Mouse (Mus musculus) cerebellum, adult 9-10 months (tissue): ENCODE measurements around the gene Bmpr1b.
"Not testable (repeated sequence)": the region's sequence is repeated elsewhere in the genome, so short reads cannot be mapped to it uniquely, and the experiment has no call there.

Experiments used
- DNase-seq: peaks from one replicate; pipeline ENCODE4 v3.0.0; 2022

Gene Bmpr1b

GRCm38 (mm10) chr3:142168863-142169521, at the start of gene Bmpr1b:
Gene Bmpr1b, minus strand, starts transcription at chr3:142169425.
- peak; percentile 7 for DNase-seq

DNA sequence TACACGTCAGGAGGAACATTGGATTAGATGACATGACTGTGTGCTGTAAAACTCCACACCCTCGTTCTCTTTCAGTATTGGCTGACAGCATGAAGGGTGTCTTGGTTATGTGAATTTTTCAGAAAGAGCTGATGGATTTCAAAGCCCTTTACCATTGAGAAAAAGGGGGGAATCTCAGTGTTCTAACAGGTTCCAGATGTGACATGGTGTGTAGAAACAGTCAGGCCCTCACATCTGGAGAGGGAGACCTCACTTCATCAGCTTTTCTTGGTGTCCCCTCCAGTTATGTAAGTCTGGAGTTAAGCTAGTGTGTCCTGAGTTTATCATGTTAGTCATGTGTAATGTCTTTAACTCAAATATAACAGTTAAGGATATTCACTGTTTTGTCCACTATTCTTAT, 43.6 kb upstream of the Bmpr1b start:
- no peak for DNase-seq

GRCm38 (mm10) chr3:142212186-142212585, 43.0 kb upstream of the Bmpr1b start:
- no peak for DNase-seq

GRCm38 (mm10) chr3:142209981-142210380, 40.8 kb upstream of the Bmpr1b start:
- no peak for DNase-seq

DNA sequence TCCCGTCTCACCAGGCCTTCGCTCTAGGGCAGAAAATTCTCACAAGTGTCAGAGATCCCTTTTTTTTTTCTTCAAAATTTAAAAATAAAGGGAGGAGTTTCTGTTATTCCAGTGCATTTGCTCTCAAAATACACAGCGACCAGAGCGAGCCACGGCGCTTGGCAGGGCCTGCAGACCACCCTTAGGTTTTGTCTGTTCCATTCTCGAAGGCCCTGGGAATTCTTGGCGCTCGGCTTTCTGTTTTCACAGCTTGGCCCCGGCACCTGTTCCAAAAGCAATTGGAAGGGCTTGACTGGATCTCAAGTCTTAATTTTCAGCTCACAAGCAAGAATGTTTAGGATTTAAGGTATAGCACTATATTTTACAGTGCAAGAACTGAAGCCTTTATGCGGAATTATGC, 39.8 kb upstream of the Bmpr1b start:
- no peak for DNase-seq

- DNase-seq, result no peak
Measured at GRCm38 (mm10) chr3:142207488-142207887, 38.3 kb upstream of the Bmpr1b start.

DNA sequence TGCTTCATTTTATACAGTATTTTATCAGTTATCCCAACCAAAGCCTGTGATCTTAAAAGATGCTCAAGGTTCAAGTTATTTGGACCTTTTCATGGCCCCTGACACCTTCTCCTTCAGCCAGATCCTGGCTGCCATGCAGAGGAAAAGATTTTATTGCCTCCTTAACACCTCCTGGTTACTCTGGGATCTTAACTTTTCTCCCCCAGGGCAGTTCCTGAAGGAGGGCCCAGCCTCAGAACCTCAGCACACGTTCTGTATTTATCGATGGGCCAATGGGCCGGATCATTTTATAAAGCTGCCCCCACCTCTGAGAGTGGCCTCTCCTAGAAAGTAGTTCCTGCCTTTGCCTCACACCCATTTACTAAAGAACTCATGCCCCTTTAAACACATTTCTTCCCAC, 37.1 kb upstream of the Bmpr1b start:
- DNase-seq, result no peak

DNA sequence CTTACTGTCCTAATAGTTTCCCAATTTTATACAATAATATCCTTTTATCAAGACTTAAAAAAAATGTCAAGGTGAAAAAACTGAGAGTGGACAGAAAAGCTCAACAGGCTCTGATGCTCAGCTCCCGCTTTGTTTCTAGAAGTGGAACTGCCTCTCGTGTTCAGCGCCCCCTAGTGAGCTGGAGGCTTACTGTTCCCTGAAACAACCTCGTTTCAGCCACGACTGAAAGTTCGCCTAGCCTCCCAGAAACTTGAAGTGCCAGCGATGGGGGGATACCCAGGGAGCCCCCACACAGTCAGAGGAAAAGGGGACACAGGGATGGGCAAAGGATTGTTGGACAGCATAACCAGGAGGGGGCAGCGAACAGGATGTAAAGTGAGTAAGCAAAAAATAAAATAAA, 26.9 kb upstream of the Bmpr1b start:
- no peak for DNase-seq

DNA sequence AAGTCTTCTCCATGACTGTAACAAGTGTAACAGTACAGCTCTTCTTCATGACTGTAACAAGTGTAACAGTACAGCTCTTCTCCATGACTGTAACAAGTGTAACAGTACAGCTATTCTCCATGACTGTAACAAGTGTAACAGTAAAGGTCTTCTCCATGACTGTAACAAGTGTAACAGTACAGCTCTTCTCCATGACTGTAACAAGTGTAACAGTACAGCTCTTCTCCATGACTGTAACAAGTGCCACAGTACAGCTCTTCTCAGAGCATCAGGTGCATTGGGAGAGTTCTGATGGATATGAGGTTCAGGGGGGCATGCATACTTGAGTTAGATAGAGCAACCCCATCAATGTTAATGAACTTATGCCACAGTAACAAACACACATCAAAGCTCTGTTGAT, 22.4 kb upstream of the Bmpr1b start:
- DNase-seq, result not testable (repeated sequence)

DNA sequence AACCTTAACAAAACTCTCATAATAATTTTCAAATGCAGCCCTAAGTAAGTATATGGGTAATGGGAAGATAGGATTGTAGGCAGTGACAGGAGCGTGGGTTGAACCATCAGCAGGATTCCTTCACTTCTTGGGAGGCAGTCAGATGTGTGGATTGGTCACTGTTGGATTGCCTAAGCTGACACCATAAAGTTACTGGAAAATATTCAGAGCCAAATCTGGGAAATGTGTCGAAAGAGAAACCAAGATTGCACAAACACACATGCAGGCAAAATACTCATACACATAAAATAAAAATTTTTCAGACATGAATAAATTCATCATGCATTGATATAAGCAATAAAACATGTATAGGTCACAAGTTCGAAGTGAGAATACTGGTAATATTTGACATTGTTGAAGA, 17.3 kb upstream of the Bmpr1b start:
- no peak for DNase-seq

GRCm38 (mm10) chr3:142173996-142174395, 4.8 kb upstream of the Bmpr1b start:
- no peak for DNase-seq

DNA sequence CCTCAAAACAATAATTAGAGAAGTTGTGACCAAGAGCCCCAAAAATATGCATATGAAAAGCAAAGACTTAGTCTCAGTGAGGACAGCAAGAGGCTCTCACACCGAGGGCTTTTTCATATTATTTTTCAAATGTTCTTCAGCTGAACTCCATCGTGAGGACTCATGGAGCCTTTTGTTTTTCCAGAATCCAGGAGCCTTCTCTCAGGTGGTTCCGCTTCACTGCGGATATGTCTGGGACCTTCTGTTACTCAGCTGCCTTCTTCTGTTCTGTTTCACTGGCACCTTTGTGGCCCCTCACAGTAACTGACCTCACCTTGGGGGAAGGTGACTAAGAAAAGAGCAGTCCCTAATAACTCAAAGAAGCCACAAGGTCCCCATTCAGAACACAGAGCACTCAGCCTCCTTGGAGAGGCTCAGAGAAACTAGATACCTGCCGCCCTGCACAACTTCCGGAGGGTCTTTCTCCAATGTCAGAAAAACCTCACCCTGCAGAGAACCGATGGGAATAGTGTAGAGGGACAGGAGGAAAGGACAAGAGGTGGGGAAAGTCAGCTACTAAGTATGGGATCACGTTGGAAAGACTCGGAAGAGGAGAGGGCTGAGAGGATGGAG, 868 bp downstream of the Bmpr1b start:
- DNase-seq, result no peak

DNA sequence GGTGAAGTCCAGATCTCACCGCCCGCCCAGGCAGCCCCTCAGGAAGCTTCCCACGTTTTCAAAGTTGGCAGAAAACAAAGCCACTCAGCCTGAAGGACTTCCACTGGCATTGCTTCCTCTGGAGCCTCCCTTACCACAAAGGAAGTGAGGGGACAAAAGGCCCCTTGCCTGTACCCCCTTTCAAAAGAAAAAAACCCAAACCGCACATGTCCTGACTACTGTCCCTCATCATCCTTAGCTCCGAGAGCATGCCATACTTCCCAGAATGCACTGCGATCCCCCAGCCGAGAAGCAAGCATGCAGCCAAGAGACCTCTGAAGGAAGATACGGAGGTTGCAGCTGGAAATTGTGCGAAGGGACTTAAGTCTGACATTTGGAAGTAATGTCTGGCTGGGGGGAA, 4.2 kb downstream of the Bmpr1b start:
- no peak for DNase-seq

GRCm38 (mm10) chr3:142163896-142164295, 5.3 kb downstream of the Bmpr1b start:
- DNase-seq, result no peak

DNA sequence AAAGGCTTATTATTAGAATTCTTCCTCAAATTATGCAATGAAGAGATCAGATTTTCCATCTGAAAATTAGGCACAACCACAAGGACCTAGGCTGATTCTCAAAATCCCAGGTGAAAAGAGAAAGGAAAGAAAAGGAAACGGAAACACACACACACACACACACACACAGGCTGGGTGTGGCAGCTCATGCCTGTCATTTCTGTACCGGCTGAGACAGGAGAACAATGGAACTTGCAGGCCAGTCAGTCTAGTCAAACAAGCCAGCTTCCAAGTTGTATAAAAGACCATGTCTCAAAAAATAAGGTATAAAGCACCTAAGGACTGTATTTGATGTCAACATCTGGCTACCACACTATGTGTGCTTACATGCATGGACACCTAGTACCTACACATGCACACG, 7.8 kb downstream of the Bmpr1b start:
- no peak for DNase-seq

DNA sequence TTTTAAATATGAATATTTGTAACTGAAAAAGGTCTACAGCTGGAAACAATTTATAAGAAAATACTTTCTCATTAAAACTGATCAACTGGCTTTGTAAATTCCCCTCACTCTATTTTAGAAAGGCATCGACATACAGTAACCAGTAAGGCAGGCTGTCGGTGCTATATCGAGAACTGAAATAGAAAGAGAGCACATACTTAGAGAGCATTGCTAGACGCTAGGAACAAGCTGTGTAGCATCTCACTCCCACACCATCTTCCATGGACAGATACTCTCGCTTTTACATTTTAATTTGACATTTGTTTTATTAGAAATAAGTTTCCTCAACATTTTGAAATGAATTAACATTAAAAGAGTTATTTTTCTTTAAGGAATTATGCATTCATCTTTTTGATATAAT, 17.2 kb downstream of the Bmpr1b start:
- no peak for DNase-seq

GRCm38 (mm10) chr3:142138796-142139195, 30.4 kb downstream of the Bmpr1b start:
- DNase-seq, result no peak

GRCm38 (mm10) chr3:142126379-142126778, 42.8 kb downstream of the Bmpr1b start:
- DNase-seq, result no peak

DNA sequence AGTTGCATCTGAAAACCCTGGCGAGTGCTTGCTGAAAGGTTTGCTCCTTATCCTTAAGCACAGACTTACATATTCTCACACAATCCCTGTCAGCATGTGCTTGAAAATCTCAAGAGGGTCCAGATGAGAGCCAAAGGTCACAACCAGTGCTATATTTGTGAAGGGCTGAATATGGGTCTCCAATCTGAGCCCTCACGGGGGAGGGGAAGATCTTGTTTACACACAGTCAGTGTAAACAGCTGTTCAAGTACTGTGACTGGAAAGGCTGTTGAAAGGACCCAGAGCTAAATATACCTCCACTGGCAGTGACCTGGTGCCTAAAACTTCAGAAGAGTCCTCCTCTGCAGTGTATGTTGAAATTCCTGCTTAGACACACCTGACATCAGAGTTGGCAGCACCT, 43.7 kb downstream of the Bmpr1b start:
- no peak for DNase-seq

DNA sequence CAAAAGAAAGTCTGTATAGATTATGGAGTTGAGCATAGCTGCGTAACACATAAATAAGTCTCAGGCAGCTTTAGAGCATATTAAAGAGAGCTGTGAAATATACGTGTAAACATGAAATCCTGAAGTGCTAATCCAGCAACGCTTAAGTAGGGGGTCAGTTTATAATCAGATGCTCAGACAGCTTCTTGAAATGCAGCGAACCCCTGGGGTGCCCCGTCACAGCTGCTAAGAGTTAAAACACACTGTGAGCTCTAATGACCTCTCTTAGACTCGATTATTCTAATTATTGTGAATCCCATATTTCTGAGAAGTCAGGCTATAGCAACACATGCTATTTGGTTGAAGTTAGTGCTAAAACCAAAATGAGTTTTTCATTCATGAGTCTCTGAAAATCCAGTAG, 45.0 kb downstream of the Bmpr1b start:
- no peak for DNase-seq

- no peak for DNase-seq
Measured at GRCm38 (mm10) chr3:142122376-142122775, 46.8 kb downstream of the Bmpr1b start.

DNA sequence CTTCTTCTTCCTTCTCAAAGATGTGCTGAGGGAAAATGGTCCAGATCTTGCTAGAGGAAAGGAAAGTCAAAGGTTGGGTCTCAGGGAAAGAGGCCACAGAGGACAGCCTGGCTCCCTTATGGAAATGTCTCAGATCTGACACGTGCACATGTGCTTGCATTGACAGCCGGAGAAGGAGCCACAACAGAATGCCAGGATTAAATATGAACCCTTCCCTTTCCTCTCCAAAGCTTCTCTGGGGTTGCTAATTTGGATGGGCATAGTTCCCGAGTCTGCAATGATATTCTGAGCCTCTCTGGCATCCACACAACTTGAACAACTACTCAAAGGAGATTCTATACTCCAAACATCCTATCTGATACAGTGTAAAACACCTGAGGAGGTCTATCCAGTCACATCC, 48.4 kb downstream of the Bmpr1b start:
- DNase-seq, result no peak

DNA sequence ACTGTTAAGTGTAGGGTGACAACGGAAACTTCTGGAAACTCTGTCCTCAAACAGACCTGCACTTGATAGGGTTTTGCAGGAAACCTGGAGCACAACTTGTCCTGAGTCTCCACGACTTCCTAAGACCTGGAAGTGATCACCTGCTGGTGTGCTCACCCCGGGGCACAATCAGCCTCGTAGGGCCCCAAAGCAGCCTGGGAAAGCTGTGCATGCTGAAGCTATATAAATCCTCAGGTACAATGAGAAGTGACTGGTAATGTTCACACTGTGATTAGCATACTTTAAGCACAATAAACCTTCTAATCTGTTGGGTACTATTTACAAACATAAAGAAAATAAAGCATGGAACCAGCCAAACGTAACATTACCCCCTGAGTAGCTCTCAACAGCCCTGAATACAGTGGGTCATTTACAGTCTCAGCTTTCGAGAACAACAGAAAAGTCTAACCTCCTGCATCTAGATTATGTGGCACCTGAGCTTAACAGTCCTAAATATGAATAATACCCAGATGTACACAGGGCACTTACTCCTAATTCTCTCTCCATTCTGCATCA, 54.4 kb downstream of the Bmpr1b start:
- DNase-seq, result no peak

DNA sequence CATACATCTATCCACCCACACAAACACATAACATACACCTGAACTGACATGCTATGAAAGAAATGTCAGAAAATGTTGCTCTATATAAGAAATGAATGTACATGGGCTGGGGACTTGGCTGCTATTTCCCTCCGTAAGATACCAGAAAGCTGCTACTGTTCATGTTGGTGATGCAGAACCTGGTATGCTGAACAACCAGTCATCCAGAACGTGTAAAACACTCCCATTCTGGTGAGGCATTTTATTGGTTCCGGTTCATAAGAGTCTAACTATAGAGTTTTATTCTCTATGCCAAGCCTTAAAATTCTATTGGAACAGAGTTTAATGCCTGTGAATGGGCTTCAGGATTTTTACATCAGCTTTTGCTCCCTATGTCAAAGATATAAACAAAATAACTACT, 55.0 kb downstream of the Bmpr1b start:
- no peak for DNase-seq

DNA sequence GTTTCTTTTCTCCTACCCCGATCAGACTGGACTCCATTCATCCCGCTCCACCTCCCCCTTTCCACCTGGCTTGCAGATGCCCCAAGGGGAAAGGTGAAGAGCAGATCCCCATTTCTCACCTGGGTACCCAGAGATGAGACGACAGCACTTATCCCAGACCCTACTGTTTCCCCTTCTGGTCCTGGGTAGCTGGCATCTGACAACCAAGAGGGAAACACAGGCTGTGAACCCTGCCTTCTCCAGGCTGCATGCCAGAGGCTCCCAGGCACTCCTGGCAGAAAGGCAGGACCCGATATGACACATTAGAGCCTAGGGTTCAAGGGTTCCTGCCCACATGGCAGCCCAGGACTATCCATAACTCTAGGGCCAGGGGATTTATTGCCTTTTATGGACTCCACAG, 56.0 kb downstream of the Bmpr1b start:
- DNase-seq, result no peak
